Mouse (Mus musculus) urinary bladder, postnatal 4 days (tissue): ENCODE measurements around the gene Spats2.
A peak's percentile ranks its signal among the peaks of the same experiment; 100 is the strongest.

ENCODE experiments used
- DNase-seq, 2 experiments: peaks; one replicate each; pipeline ENCODE4 v3.0.0; 2021 to 2022; ENCODE audit warnings: low spot score in 2 of 2

The Spats2 gene

GRCm38 (mm10) chr15:99139669-99140068 is 14.0 kb downstream of the Spats2 start:
- DNase-seq: no peak

GRCm38 (mm10) chr15:99150516-99150915 is 24.8 kb downstream of the Spats2 start:
- no peak for DNase-seq

- DNase-seq: peak in 1 of 2 experiments; percentile 12
Measured at GRCm38 (mm10) chr15:99151324-99151723, 25.6 kb downstream of the Spats2 start.

GRCm38 (mm10) chr15:99153466-99153865 is 27.8 kb downstream of the Spats2 start:
- peak in 1 of 2 experiments; percentile 55 for DNase-seq

- DNase-seq: peak in 1 of 2 experiments; percentile 14
Measured at GRCm38 (mm10) chr15:99154515-99154914, 28.8 kb downstream of the Spats2 start.

GRCm38 (mm10) chr15:99163512-99164365 is 38.0 kb downstream of the Spats2 start:
- DNase-seq: peak in 1 of 2 experiments; percentile 22

- peak in 1 of 2 experiments; percentile 38 for DNase-seq
Measured at GRCm38 (mm10) chr15:99172131-99172530, 46.4 kb downstream of the Spats2 start.

- peak in 1 of 2 experiments; percentile 36 for DNase-seq
Measured at GRCm38 (mm10) chr15:99179639-99180038, 53.9 kb downstream of the Spats2 start.

- no peak for DNase-seq
Measured at GRCm38 (mm10) chr15:99184217-99184914, 58.6 kb downstream of the Spats2 start.

GRCm38 (mm10) chr15:99194358-99194757 is 68.6 kb downstream of the Spats2 start:
- DNase-seq: no peak

- DNase-seq: no peak
Measured at GRCm38 (mm10) chr15:99195043-99195442, 69.3 kb downstream of the Spats2 start.

- DNase-seq: no peak
Measured at GRCm38 (mm10) chr15:99198761-99199160, 73.0 kb downstream of the Spats2 start.

GRCm38 (mm10) chr15:99205959-99206358 is 80.2 kb downstream of the Spats2 start:
- no peak for DNase-seq

GRCm38 (mm10) chr15:99213183-99213582 is 87.5 kb downstream of the Spats2 start:
- DNase-seq: no peak

- no peak for DNase-seq
Measured at GRCm38 (mm10) chr15:99214941-99215340, 89.2 kb downstream of the Spats2 start.

- DNase-seq: no peak
Measured at GRCm38 (mm10) chr15:99215741-99216463, 90.2 kb downstream of the Spats2 start.

GRCm38 (mm10) chr15:99217630-99218029 is 91.9 kb downstream of the Spats2 start:
- no peak for DNase-seq

- no peak for DNase-seq
Measured at GRCm38 (mm10) chr15:99221315-99221952, 95.7 kb downstream of the Spats2 start.

GRCm38 (mm10) chr15:99222794-99223584 is 97.3 kb downstream of the Spats2 start:
- DNase-seq: no peak

GRCm38 (mm10) chr15:99223585-99224207 is 98.0 kb downstream of the Spats2 start:
- no peak for DNase-seq
